Mouse (Mus musculus) liver, postnatal 0 days (tissue): ENCODE data around the gene Fosl2.

Experiments
- CTCF ChIP-seq: sonication (generic); IDR thresholded peaks from 2 replicates; pipeline ENCODE4 v1.5.1; 2016; ENCODE audit warnings: antibody characterized with exemption, low read depth
- EP300 ChIP-seq: IDR thresholded peaks from 2 replicates; pipeline ENCODE4 v1.6.1; 2016; ENCODE audit warnings: antibody characterized with exemption, low read depth, mild to moderate bottlenecking

DNA sequence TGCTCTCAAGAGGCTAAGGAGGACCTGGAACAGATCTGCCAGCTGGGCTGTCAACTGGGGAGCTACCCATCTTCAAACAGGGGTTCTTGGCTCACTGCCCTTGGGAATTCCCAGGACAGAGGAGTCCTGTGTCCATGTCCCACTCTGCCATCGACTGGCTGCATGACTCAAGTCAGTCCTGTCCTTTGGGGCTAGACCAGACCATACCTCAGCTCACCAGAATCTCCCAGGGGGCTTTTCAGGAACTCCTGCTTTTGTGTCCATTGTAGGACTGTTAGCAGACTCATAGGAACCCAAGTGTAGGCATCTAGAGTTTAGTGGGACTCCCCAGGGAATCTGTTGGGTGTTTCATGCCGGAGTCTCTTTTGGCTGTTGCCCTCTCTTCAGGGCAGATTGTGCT lies 49.6 kb upstream of the Fosl2 start:
- TF ChIP-seq EP300 (no peak), CTCF (no peak)
